Mouse (Mus musculus) hindbrain, embryonic 16.5 days (tissue): ENCODE data around the gene Rtkn. TPM values are rescaled to one million over a fixed set of nuclear protein-coding genes. Genes with fewer than 3 reads are reported as not detected.
A peak's percentile ranks its signal among the peaks of the same experiment; 100 is the strongest.

Source experiments
- ATAC-seq: fragments of 200-750 bp; cut with Nextera tagmentation; 2 replicates; pipeline ENCODE4 v1.8.0; 2017; ENCODE audit warnings: moderate TSS enrichment, moderate library complexity
- H3K27ac ChIP-seq: fragments of 300-500 bp; sonication (generic); 2 replicates; pipeline ENCODE4 v1.5.1; 2014; ENCODE audit warnings: low read depth, mild to moderate bottlenecking, control low read depth, low read length, moderate library complexity
- H3K27me3 ChIP-seq: fragments of 300-500 bp; sonication (generic); replicated peaks from 2 replicates; pipeline ENCODE4 v1.6.1; 2014; ENCODE audit warnings: low read length; ENCODE audit not compliant: control insufficient read depth, insufficient read depth
- H3K36me3 ChIP-seq: fragments of 300-500 bp; sonication (generic); 2 replicates; pipeline ENCODE4 v1.6.1; 2014; ENCODE audit warnings: mild to moderate bottlenecking, low read length, moderate library complexity, mixed read lengths; ENCODE audit not compliant: control insufficient read depth, insufficient read depth
- H3K4me1 ChIP-seq: fragments of 300-500 bp; sonication (generic); 2 replicates; pipeline ENCODE4 v1.6.1; 2014; ENCODE audit warnings: low read depth, low read length; ENCODE audit not compliant: control insufficient read depth, insufficient read depth
- H3K4me2 ChIP-seq: fragments of 300-500 bp; sonication (generic); 2 replicates; pipeline ENCODE4 v1.6.1; 2014; ENCODE audit warnings: mild to moderate bottlenecking, low read length, control low read depth, moderate library complexity
- H3K4me3 ChIP-seq: fragments of 300-500 bp; sonication (generic); 2 replicates; pipeline ENCODE4 v1.5.1; 2014; ENCODE audit warnings: mild to moderate bottlenecking, low read length, control low read depth, moderate library complexity
- H3K9ac ChIP-seq: fragments of 300-500 bp; sonication (generic); 2 replicates; pipeline ENCODE4 v1.6.1; 2014; ENCODE audit warnings: low read depth, mild to moderate bottlenecking, control low read depth, low read length, moderate library complexity
- H3K9me3 ChIP-seq: fragments of 300-500 bp; sonication (generic); 2 replicates; pipeline ENCODE4 v1.6.1; 2014; ENCODE audit warnings: mild to moderate bottlenecking, low read length, moderate library complexity; ENCODE audit not compliant: control insufficient read depth
- WGBS: fragments of 180-500 bp; shearing (Covaris S2); extraction: QIAGEN DNeasy Blood & Tissue Kit; methylation state at CpG from one replicate; pipeline ENCODE4 v1.1.7; 2014; 5-methylcytosine and 5-hydroxymethylcytosine counted together
- polyA plus RNA-seq: library from polyadenylated mRNA; unstranded; fragments of >200 nt; fragmentation: Nextera tagmentation; extraction: Ambion mirVana; gene quantifications from 2 replicates; pipeline ENCODE4 v1.2.1, GENCODE M21; 2015

Gene Rtkn
- polyA plus RNA-seq, 1 experiment from 2014 or later = 18.9 TPM

DNA sequence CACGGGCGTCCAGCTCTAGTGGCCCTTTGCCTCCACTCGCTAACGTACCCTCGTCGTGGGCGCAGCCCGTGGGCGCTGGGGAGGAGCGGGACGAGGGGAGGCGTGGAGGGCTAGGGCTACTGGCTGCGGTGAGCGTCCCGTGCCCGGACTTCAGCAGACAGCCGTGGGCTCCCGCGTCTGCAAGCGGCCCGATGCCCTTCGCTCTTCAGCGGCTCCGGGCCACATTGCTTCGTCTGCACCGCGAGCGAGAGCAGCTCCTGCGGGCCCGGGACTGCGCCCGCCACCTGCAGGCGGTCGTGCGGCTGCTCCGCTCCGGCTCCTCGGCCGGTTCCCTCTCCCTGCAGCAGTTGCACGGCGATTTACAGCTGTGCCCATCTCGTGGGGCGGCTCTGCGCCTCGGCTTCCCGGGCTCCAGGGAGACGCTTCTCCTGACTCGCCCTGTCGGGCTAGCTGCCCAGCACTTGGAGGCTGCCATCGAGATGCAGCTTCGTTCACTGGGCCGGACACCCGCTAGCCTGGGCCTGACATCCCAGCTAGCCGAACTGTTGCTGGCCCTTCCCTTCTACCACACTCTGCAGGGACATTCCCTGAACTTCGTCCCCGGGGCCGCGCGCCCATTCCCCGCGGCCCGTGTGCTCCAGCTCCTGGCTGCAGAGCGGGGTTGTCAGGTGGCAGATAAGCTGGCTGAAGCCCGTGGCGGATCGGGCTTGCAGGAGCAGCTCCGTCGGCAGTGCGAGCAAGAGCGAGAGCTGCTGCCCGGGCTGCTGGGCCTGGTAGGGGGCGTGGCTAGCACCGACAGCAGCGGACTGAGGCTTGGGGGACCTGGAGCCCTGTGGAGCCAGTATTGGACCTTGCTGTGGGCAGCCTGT is 33.3 kb upstream of the Rtkn start:
- no peaks in the 10 kb centered on the region for H3K27me3 ChIP-seq
- peaks cover 13% of the 10 kb centered on the region for H3K4me1 ChIP-seq
- H3K4me2 ChIP-seq = peak overlapping the region; percentile 69
- ATAC-seq = peak; percentile 75
- H3K4me3 ChIP-seq = peak overlapping the region; percentile 70
- H3K9ac ChIP-seq = peak overlapping the region; percentile 78
- WGBS = under 1% methylated on average over 66 of the region's 74 CpGs
- no peaks in the 10 kb centered on the region for H3K9me3 ChIP-seq
- peak overlapping the region; percentile 84 for H3K27ac ChIP-seq
- no peaks in the 10 kb centered on the region for H3K36me3 ChIP-seq

DNA sequence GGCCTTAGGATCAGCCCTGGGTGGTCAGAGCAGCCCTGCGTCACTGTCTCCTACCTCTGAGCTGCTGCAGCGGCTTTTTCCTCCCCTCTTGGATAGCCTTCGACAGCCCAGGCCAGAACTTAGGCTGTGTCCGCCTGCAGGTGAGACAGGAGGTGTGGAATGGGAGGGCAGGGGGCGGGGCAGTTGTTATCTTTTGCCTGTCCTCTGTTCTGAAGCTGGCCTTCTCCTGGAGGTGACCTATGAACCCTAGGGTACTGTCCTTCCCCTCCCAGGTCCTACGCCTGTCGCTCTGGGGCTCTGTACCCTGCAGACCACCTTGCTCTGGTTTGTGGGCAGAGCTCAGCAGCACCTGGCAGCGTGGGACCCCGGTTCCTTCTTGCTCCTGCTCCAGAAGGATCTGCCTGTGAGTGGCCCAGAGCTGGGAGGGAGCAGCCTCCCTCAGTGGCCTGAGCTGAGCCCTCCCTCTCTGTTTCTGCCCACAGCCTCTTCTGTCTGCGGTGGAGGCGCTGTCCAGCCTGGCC is 32.1 kb upstream of the Rtkn start:
- Histone ChIP-seq H3K4me1 (peaks cover 19% of the 10 kb centered on the region), H3K4me3 (peak overlapping the region; percentile 70), H3K4me2 (peak overlapping the region; percentile 69), H3K27ac (no peak overlapping the region; the same call in 1 of the 2 replicates), H3K27me3 (no peaks in the 10 kb centered on the region), H3K9ac (peak overlapping the region; percentile 78), H3K9me3 (no peaks in the 10 kb centered on the region), H3K36me3 (no peaks in the 10 kb centered on the region)
- no peak; the same call in 1 of the 2 replicates for ATAC-seq
- 54% methylated on average over 11 of the region's 11 CpGs for WGBS

DNA sequence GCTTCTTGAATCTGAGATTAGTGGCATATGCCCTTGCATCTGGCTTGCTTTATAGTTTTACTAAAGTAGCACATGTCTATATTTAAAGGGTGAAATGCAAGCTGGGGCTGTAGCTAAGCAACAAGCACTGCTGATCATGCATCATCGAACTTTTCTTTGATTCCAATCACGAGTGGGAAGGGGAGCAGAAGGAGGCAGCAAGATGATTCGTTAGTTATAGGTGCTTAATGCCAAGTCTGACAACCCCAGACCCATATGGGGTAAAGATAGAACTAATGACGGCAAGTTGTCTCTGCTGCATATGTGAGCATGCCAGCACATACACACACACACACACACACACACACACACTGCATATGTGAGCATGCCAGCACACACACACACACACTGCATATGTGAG is 31.1 kb upstream of the Rtkn start:
- H3K4me3 ChIP-seq = no peak overlapping the region
- WGBS = 60% methylated on average over 4 of the region's 4 CpGs

DNA sequence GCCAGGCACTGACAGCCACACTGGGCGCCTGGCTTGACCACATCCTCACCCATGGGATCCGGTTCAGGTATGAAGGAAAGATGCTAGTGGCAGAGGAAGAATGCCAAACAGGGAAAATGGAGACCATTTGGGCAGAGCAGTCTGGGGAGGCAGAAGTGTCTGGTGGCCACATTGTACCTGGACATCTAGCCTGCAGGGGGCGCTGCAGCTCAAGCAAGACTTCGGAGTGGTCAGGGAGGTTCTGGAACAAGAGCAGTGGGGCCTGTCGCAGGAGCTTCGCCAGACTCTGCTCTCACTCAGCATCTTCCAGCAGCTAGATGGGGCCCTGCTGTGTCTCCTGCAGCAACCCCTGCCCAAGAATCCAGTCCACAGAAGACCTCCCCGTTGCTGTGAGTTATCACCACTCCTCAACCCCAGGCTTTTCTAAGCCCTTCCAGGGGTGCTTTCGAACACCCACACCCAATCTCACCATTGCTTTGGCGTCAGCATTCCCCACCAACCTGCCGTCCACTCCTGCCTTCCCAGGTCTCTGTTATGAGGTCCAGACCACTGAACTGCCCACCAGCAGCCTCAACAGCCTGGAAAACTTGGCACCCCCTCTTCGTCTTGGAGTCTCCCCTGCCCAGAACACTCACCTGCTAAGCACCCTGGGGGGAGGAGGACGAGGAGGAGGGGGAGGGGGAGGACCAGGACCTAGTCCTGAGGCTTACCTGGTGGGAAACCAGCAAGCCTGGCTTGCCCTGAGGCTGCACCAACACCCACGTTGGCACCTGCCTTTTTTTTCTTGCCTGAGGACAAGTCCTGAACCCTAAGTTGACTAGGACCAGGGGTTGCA is 27.5 kb upstream of the Rtkn start:
- ATAC-seq = 0 out of 2 replicates have a peak, but pooled peaks have one; percentile 1
- Histone ChIP-seq H3K27me3 (no peaks in the 10 kb centered on the region), H3K9me3 (no peaks in the 10 kb centered on the region), H3K4me1 (peaks cover 31% of the 10 kb centered on the region), H3K4me2 (peak overlapping the region; percentile 94), H3K27ac (no peak overlapping the region; the same call in 1 of the 2 replicates), H3K9ac (peak overlapping the region; percentile 95; the same call in 1 of the 2 replicates), H3K4me3 (no peak overlapping the region; the same call in 1 of the 2 replicates), H3K36me3 (no peaks in the 10 kb centered on the region)
- 38% methylated on average over 13 of the region's 13 CpGs for WGBS

More for the DNA sequence above, 31.1 kb upstream of the Rtkn start:
- Histone ChIP-seq H3K9ac (no peak overlapping the region), H3K9me3 (no peaks in the 10 kb centered on the region), H3K4me1 (peaks cover 24% of the 10 kb centered on the region), H3K27me3 (no peaks in the 10 kb centered on the region), H3K36me3 (no peaks in the 10 kb centered on the region), H3K27ac (no peak overlapping the region), H3K4me2 (no peak overlapping the region)
- ATAC-seq = no peak

DNA sequence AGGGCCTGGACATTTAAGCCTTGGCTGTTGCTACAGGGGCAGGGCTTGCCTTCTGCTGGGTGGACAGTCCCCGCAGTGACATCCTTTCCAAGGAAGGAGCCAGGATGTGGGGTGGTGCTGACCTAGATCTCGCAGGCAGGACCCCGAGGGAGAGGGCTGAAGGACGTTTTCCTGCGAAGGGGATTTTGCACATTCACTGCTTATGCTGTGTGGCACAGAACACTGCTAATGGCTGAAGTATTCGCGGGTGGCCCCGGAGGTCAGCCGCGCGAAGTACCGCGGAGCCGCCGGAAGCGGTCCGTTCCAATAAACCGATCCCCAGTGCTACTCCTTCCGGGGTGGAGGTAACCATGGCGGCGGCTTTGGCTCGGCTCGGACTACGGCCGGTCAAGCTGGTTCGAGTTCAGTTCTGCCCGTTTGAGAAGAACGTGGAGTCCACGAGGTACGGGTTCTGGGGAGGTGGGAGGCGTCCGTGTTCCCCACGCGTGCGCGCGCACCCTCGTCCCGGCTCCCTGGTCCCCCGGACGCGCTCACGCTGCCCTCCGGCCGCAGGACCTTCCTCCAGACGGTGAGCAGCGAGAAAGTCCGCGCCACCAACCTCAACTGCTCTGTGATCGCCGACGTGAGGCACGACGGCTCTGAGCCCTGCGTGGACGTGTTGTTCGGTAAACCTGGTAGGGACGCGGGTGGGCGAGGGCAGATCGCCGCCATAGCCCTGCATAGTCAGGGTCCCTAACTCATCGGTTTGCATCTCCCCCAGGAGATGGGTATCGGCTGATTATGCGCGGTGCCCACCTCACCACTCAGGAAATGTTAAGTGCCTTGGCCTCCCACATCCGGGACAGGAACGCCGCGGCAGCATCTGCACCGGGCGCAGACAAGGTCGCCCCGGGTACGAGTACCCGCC is 26.2 kb upstream of the Rtkn start, which contains the start of gene Mrpl53:
Gene Mrpl53, plus strand, starts transcription at position 279 of the 907 bp plus-strand sequence.
- Histone ChIP-seq H3K27me3 (no peaks in the 10 kb centered on the region), H3K36me3 (no peaks in the 10 kb centered on the region), H3K4me3 (peak within 1 kb of the TSS; percentile 66), H3K9me3 (no peaks in the 10 kb centered on the region), H3K27ac (peak within 1 kb of the TSS; percentile 80), H3K9ac (peak within 1 kb of the TSS; percentile 95), H3K4me1 (peaks cover 23% of the 10 kb centered on the region), H3K4me2 (peak within 1 kb of the TSS; percentile 94)
- under 1% methylated on average over 75 of the region's 76 CpGs for WGBS
- peak; percentile 93 for ATAC-seq

DNA sequence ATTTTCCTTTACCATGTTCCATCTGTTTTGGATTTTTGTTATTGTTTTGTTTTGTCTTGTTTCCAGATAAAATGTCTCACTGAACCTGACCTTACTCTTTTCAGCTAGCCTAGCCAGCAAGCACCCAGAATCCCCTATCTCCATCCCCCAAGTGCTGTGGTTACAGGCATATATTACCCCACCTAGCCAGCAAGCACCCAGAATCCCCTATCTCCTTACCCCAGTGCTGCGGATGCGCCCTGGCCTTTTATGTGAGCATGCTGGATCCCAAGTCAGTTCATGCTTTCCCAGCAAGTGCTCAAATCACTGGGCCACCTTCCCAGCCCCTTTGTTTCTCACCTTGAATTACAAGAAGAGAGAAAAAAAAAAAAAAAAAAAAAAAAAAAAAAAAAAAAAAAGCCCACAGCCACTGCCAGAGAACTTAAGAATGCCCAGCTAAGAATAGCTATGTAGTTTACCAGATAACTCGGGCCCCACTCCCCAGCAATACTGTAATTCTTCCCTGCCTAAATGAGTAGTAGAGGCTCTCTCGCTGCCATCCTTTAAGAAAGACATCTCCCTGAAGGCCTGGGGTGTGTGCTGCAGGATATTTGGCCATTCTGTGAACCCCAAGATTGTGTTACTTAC is 23.6 kb upstream of the Rtkn start:
- no peak for ATAC-seq
- WGBS = 93% methylated on average over 4 of the region's 4 CpGs
- Histone ChIP-seq H3K36me3 (no peaks in the 10 kb centered on the region), H3K9me3 (no peaks in the 10 kb centered on the region), H3K9ac (no peak overlapping the region), H3K4me1 (peaks cover 39% of the 10 kb centered on the region), H3K4me3 (no peak overlapping the region), H3K4me2 (no peak overlapping the region), H3K27ac (no peak overlapping the region), H3K27me3 (no peaks in the 10 kb centered on the region)

DNA sequence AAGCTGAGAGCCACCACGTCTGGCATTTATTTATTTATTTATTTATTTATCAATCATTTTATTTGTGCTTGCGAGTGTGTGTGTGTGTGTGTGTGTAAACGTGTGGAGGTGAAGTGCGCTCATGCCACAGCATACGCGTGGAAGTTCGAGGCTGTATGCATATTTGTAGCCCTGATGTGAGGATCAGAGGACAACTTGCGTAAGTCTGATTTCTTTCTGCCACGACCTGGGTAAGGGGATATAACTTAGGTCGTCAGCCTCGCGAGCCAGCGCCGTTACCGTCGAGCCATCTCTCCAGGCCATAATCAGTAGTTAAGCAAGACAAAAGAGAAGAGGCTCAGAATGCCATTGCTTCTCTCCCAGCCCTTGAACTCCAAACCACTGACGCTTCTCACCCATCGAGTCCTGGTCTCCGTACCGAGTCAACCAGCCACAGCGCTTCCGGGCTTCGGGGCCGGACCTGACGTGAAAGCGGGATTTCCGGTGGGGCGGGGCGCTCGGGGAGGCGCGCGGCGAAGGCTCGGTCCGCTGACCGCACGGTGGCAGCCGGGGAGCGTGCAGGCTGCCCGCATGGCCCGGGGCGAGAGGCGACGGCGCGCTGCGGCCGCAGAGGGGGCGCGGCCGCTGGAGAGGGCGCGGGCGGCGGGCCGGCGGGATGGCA is 20.1 kb upstream of the Rtkn start, which contains the start of gene Mogs:
Gene Mogs, plus strand, starts transcription at position 486 of the 661 bp plus-strand sequence.
- 2% methylated on average over 29 of the region's 58 CpGs for WGBS
- Histone ChIP-seq H3K4me1 (peaks cover 33% of the 10 kb centered on the region), H3K27ac (peak within 1 kb of the TSS; percentile 87), H3K36me3 (peaks cover 12% of the 10 kb centered on the region; the same call in 1 of the 2 replicates), H3K4me3 (peak within 1 kb of the TSS; percentile 95), H3K9ac (peak within 1 kb of the TSS; percentile 98), H3K4me2 (peak within 1 kb of the TSS; percentile 79), H3K9me3 (no peaks in the 10 kb centered on the region), H3K27me3 (no peaks in the 10 kb centered on the region)
- peak; percentile 90 for ATAC-seq
